ENCODE assay signal across 8 mouse cellular contexts in the genomic region with DNA sequence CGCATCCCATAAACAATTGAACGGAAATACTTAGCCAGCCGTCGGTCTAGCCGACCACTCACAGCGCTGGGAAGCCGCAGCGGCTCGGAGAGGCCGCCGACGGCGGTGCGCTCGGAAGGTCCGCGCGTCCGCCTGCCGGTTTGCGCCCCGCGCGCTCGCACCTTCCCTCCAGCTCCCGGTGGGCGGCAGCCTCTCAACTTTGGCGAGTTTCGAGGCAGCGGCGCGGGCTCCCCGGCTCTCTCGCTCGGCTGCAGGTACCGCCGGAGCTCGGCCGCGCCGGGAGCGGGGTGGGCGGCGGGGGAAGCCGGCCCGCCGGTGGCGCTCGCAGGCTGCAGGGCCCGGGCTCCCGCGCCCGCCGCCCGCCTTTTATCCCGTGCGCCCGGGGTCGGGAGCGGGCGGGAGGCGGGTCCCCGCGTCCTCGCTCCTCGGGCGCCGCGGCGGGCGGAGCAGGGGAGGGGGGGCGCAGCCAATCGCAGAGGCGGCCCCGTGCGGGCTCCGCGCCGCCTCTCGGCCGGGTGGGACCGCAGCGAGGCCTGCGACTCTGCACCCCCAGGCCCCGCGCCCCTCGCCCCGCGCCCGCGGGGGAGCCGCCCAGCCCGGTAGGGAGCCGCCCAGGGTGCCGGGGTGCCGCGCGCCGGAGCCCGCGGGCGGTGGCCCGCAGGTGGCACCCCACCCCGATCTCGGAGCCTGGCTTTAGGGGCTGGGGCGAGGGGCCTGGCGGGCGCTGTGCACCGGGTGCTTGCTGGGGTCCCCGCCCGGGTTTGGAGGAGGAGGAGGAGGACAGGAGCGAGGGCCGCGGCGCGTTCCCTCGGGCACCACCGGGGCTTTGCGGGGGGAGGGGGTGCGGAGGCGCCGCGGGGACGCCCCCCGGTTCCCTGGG. TPM values are rescaled to one million over a fixed set of nuclear protein-coding genes. Genes with fewer than 3 reads are reported as not detected.
DNase-seq lines count a peak whose midpoint lies in the region; ATAC-seq and TF ChIP-seq lines count a peak whose summit lies in the region.

A gene (plus strand): TSS at position 197 of the 880 bp plus-strand sequence.
A gene (minus strand): TSS at position 377 of the 880 bp plus-strand sequence.

- H3K36me3 ChIP-seq in ES-Bruce4 (ENCODE audit: control insufficient read depth, insufficient read depth, low read length, poor library complexity, severe bottlenecking), result no peaks in the 10 kb centered on the region
- no peaks in the 10 kb centered on the region for H3K36me3 ChIP-seq in hindbrain, embryonic 14.5 days (replicated peaks; ENCODE audit: control insufficient read depth, insufficient read depth)

- H3K4me3 ChIP-seq in ES-Bruce4 (ENCODE audit: low read depth, low read length), result peak within 1 kb of the TSS; percentile 51
- peak within 1 kb of the TSS; percentile 77 for H3K4me3 ChIP-seq in hindbrain, embryonic 14.5 days (replicated peaks; ENCODE audit: low read length)
- peak within 1 kb of the TSS; percentile 80 for H3K4me3 ChIP-seq in left cerebral cortex, adult 2 months

- under 1% methylated on average over 82 of the region's 125 CpGs for WGBS in hindbrain, embryonic 14.5 days

- H3K4me1 ChIP-seq in ES-Bruce4 (ENCODE audit: control insufficient read depth, insufficient read depth, low read length), result no peaks in the 10 kb centered on the region
- H3K4me1 ChIP-seq in hindbrain, embryonic 14.5 days (replicated peaks; ENCODE audit: control insufficient read depth, insufficient read depth, low read length), result peaks cover 16% of the 10 kb centered on the region

- H3K9me3 ChIP-seq in ES-Bruce4 (replicated peaks; ENCODE audit: control insufficient read depth, insufficient read depth, low read length, poor library complexity, severe bottlenecking), result no peaks in the 10 kb centered on the region
- H3K9me3 ChIP-seq in hindbrain, embryonic 14.5 days (ENCODE audit: control insufficient read depth, low read length), result no peaks in the 10 kb centered on the region

- TF ChIP-seq CTCF in ES-Bruce4 (IDR thresholded peaks at IDR 0.05; ENCODE audit: low read depth, low read length), result no peak
- TF ChIP-seq CTCF in brain, embryonic 14.5 days (IDR thresholded peaks at IDR 0.05; ENCODE audit: borderline replicate concordance, extremely low read depth, insufficient read depth, insufficient read length), result no peak
- TF ChIP-seq CTCF in left cerebral cortex, adult 2 months (IDR thresholded peaks at IDR 0.05), result peak; percentile 1; the same call in 1 of the 2 replicates

- H3K4me2 ChIP-seq in hindbrain, embryonic 14.5 days (replicated peaks), result peak within 1 kb of the TSS; percentile 66

- peak; percentile 78 for DNase-seq in brain, embryonic 14.5 days (ENCODE audit: low read depth)
- DNase-seq in frontal cortex, postnatal 25 days (ENCODE audit: low spot score in 2 of 2), result peak; percentile 14 to 24
- DNase-seq in hindbrain, embryonic 14.5 days (ENCODE audit: low spot score), result peak; percentile 71
- DNase-seq in left cerebral cortex, adult 2 months (ENCODE audit: extremely low spot score in 1 of 2, low spot score in 2 of 2), result peak; percentile 56 to 59
- peak; percentile 74 to 82 for DNase-seq in lung, postnatal 4 days
- peak; percentile 35 to 36 for DNase-seq in right cerebral cortex, adult 2 months (ENCODE audit: low spot score in 2 of 2)
- peak; percentile 70 for DNase-seq in urinary bladder, postnatal 14 days (ENCODE audit: low spot score)

- peak; percentile 95 for ATAC-seq in hindbrain, embryonic 14.5 days (ENCODE audit: low FRiP score)

- TF ChIP-seq EP300 in ES-Bruce4 (IDR thresholded peaks at IDR 0.05; ENCODE audit: insufficient read depth, low read depth, low read length), result no peak

- intact Hi-C loops in left cerebral cortex, adult 2 months (cut with DNase I), result loop anchor here (5.0 kb wide), 3 partner anchors 70 to 415 kb away; no protein-coding TSS in a partner anchor

- no peak within 1 kb of the TSS for H3K27ac ChIP-seq in ES-Bruce4 (ENCODE audit: insufficient read depth, low read length)
- peak within 1 kb of the TSS; percentile 81 for H3K27ac ChIP-seq in hindbrain, embryonic 14.5 days
- H3K27ac ChIP-seq in left cerebral cortex, adult 2 months, result peak within 1 kb of the TSS; percentile 80

- peak within 1 kb of the TSS; percentile 94 for H3K9ac ChIP-seq in ES-Bruce4 (ENCODE audit: low read depth, poor library complexity, severe bottlenecking)
- H3K9ac ChIP-seq in hindbrain, embryonic 14.5 days, result peak within 1 kb of the TSS; percentile 91

- no peaks in the 10 kb centered on the region for H3K27me3 ChIP-seq in ES-Bruce4 (ENCODE audit: control insufficient read depth, insufficient read depth, low read length, poor library complexity, severe bottlenecking)
- H3K27me3 ChIP-seq in hindbrain, embryonic 14.5 days (ENCODE audit: control insufficient read depth, insufficient read depth, low read length), result 0 out of 2 replicates have a peak, but pooled peaks cover 8% of the 10 kb centered on the region

- TF ChIP-seq POLR2A in ES-Bruce4 (IDR thresholded peaks at IDR 0.05; ENCODE audit: insufficient read depth, low read length), result no peak
- TF ChIP-seq POLR2A in brain, embryonic 14.5 days (IDR thresholded peaks at IDR 0.05; ENCODE audit: borderline replicate concordance, extremely low read depth, insufficient read depth, insufficient read length, poor library complexity, severe bottlenecking), result peak; percentile 28; the same call in 1 of the 2 replicates

RNA-seq across cellular contexts. Expression of the first gene that starts in this region (rescaled TPM):
- 38.2 and 41.0 TPM in 2 replicates for polyA plus RNA-seq in ES-Bruce4 (2011; ENCODE audit: insufficient read depth, insufficient read length, low read depth, missing spikeins)
- 7.0 and 10.9 TPM in 2 replicates for polyA plus RNA-seq in brain, embryonic 14.5 days (2012; rRNA removed)
- polyA plus RNA-seq in hindbrain, embryonic 14.5 days (2014; fragmentation: Nextera tagmentation; extraction: Ambion mirVana), result 4.7 and 5.8 TPM in 2 replicates
- total RNA-seq in left cerebral cortex, adult 2 months (2021), result 1 to 10 TPM; 6.3 TPM

RNA-seq across cellular contexts. Expression of the second gene that starts in this region (rescaled TPM):
- polyA plus RNA-seq in ES-Bruce4 (2011; ENCODE audit: insufficient read depth, insufficient read length, low read depth, missing spikeins), result 1.5 and 1.8 TPM in 2 replicates
- 1.7 and 6.3 TPM in 2 replicates for polyA plus RNA-seq in brain, embryonic 14.5 days (2012; rRNA removed)
- polyA plus RNA-seq in hindbrain, embryonic 14.5 days (2014; fragmentation: Nextera tagmentation; extraction: Ambion mirVana), result 11.5 and 12.2 TPM in 2 replicates
- total RNA-seq in left cerebral cortex, adult 2 months (2021), result 1 to 10 TPM; 5.1 to 6.8 TPM

Comparison
In these comparisons a context has a peak if more than half of its experiments do, and no peak if none do; other contexts are left out.
1. DNase-seq: peak in every context shown above with its lines; median percentile 78 in brain, embryonic 14.5 days; 78 in lung, postnatal 4 days; 71 in hindbrain, embryonic 14.5 days; 70 in urinary bladder, postnatal 14 days; 58 in left cerebral cortex, adult 2 months; 36 in right cerebral cortex, adult 2 months; 19 in frontal cortex, postnatal 25 days.